Mouse (Mus musculus): ENCODE results near the gene Olfr825. TPM values are rescaled to one million over a fixed set of nuclear protein-coding genes. Genes with fewer than 3 reads are reported as not detected.

Gene Olfr825
- total RNA-seq (2023): not detected

DNA sequence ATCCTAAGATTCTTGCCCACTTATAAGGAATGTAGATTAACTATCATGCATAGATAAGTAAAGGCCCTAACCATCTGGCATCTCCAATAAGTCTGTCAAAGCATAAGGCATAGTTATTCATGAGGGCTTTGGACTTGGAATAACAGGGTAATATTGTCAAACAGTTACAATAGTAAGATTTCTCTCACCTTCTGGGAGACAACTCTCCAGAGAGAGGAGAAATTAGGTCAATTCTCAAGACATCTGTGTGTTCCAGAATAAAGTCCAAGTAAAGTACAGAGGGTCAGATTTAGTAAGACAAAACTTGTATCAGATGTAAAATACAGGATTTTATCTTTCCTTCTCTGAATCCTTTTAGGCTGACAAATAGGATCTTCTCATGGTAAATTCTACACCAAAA lies at the start of gene Olfr825:
Gene Olfr825 (minus strand): TSS at position 101 of the 400 bp plus-strand sequence.

DNA sequence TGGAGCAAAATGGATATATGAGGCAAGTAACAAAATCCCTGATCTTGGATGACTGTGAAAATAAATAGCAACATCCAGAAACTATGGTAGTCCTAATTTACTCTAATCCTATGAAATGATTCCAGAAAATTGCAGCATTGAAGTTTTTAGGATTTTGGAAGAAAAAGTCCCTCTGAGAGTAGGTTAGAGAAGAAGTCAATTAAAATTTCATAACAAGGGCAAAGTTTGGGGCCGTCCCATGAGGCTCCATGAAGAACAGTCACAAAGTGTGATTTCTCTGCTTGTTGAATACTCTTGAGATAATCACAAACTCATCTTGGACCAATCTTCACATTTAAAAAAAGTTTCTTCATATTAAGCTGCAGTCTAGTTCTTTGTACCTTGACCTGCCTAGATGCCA lies 47.7 kb upstream of the Olfr825 start, which contains the start of gene Olfr827:
Gene Olfr827 (minus strand): TSS at position 101 of the 400 bp plus-strand sequence.

DNA sequence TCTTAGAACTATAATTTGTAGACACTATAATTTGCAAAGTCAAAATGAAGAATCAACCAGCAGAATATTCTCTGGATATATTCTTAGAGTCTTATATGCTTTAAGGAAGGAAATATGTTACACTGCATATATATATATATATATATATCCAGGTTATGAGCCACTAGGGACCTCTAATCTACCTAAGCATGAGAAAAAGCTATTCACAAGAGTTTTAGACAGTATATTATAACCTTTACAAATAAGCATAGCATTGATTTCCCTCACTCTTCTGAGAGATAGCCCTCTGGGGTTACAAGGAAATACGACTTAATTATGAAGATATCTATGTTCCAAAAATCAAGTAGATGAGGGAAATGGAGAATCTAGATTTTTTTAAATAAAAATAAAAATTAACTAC lies 17.5 kb upstream of the Olfr825 start, which contains the start of gene Olfr826:
Gene Olfr826 (minus strand): TSS at position 101 of the 400 bp plus-strand sequence.

DNA sequence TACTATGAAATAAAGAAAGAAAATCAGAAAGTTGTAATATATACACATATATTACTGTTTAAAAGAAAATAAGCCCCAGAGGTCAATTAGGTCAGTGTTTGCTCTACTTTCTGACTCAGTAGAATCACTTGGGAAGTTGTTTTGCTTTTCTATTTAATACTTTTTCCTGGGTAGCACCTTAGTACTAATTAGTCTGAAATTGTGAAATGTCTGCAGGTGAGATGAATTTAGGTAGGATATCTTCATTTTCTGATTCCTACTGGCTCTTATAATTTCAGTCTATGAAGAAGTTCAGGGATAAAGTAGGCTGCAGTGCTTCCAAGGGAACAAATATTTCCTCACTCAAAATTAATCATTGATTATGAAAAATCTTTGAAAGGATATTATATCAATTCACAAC lies 36.7 kb downstream of the Olfr825 start, which contains the start of gene Olfr824:
Gene Olfr824 (minus strand): TSS at position 101 of the 400 bp plus-strand sequence.

DNA sequence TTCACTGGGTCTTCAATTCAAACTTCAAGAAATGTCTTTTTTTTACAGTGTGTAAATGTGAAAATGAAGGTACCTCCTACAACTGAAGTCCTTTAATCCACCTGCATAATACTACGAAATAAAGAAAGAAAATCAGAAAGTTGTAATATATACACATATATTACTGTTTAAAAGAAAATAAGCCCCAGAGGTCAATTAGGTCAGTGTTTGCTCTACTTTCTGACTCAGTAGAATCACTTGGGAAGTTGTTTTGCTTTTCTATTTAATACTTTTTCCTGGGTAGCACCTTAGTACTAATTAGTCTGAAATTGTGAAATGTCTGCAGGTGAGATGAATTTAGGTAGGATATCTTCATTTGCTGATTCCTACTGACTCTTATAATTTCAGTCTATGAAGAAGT lies 51.3 kb downstream of the Olfr825 start, which contains the start of gene Olfr823:
Gene Olfr823 (minus strand): TSS at position 101 of the 400 bp plus-strand sequence.

Other genes starting within 250 kb of the Olfr825 start
- gene Olfr818, start 217.7 kb downstream of the Olfr825 start, total RNA-seq (2023): not detected
- not detected for gene Olfr819, start 199.5 kb downstream of the Olfr825 start, total RNA-seq (2023)
- gene Olfr247, start 190.6 kb downstream of the Olfr825 start, total RNA-seq (2023): not detected
- not detected for gene Gm10310, start 181.7 kb downstream of the Olfr825 start, total RNA-seq (2023)
- gene Olfr820, start 154.1 kb downstream of the Olfr825 start, total RNA-seq (2023): not detected
- gene Olfr821, start 136.4 kb downstream of the Olfr825 start, total RNA-seq (2023): not detected
- gene Olfr822, start 95.6 kb downstream of the Olfr825 start, total RNA-seq (2023): not detected
- gene Olfr823, start 51.4 kb downstream of the Olfr825 start, total RNA-seq (2023): not detected
- not detected for gene Olfr824, start 36.8 kb downstream of the Olfr825 start, total RNA-seq (2023)
- not detected for gene Olfr826, start 17.4 kb upstream of the Olfr825 start, total RNA-seq (2023)
- not detected for gene Olfr827, start 47.6 kb upstream of the Olfr825 start, total RNA-seq (2023)
- gene Neurod4, start 113.5 kb upstream of the Olfr825 start, total RNA-seq (2023): not detected
- gene Tespa1, start 156.1 kb upstream of the Olfr825 start, total RNA-seq (2023): 100 to 1,000 TPM; 144 to 157 TPM
- not detected for gene Vmn2r84, start 227.6 kb upstream of the Olfr825 start, total RNA-seq (2023)

Measured in T-cell, adult 66 days (primary cell).